Mouse (Mus musculus): ENCODE measurements at regions not wholly inside any gene's neighbourhood (a gene's known extent, or its start where the extent isn't known, plus 50 kb on each side); places are given as distances from the start of the nearest gene placed in this dataset.

GRCm38 (mm10) chr6:126588761-126589160 lies 53.5 kb upstream of the Kcna5 start:
- no peak for DNase-seq

GRCm38 (mm10) chr6:126587476-126587875 lies 52.3 kb upstream of the Kcna5 start:
- DNase-seq = no peak

DNA sequence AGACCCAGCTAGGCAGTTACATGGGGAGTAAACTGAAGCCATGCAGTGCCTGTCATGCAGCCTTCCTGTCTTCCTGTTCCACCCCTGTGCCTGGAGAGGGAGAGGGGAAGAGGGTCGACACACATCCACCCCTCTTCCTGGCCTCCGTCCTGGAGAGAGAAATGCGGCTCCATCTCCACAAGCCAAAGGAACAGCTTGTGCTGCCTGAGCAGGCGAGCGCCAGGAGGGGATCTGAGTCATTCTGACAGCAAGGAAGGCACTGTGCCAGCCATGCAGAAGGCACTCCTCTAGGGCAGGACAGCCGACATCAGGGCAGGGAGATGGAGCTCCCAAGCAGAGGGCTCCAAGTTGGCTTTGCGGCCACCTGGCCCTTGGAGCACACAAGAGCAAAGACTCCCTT lies 50.6 kb upstream of the Kcna5 start:
- peak; percentile 25 for DNase-seq

All from kidney, postnatal 10 days (tissue).